Mouse (Mus musculus) lung, postnatal 10 days (tissue): ENCODE measurements around the gene Olfr951.

Source experiments
- DNase-seq: peaks from one replicate; pipeline ENCODE4 v3.0.0; 2021

The Olfr951 gene

GRCm38 (mm10) chr9:39387110-39387509 lies at the start of gene Olfr951:
Gene Olfr951, plus strand, starts transcription at chr9:39387410.
- DNase-seq, result no peak

- DNase-seq, result no peak
Observed at GRCm38 (mm10) chr9:39427048-39427447, 39.8 kb downstream of the Olfr951 start, which contains the start of gene Olfr952. Gene Olfr952, minus strand, starts transcription at chr9:39427148.
